Mouse (Mus musculus) inflammation-experienced regulatory T-cells, adult 6 months (primary cell): ENCODE results near the gene Rsph14. TPM values are rescaled to one million over a fixed set of nuclear protein-coding genes. Genes with fewer than 3 reads are reported as not detected.

Experiments
- ATAC-seq: one replicate; pipeline ENCODE4 v1.8.0; 2017
- polyA plus RNA-seq, 3 experiments: library from polyadenylated mRNA; unstranded; fragments of 100-300 nt; shearing (Covaris generic); gene quantifications; one replicate each; pipeline ENCODE4 v1.2.1; 2017

Rsph14 gene
- polyA plus RNA-seq, 3 experiments from 2014 or later: not detected

GRCm38 (mm10) chr10:74932487-74932886 lies 99.9 kb downstream of the Rsph14 start:
- ATAC-seq: no peak

- ATAC-seq: no peak
Observed at GRCm38 (mm10) chr10:74931631-74932030, 100.8 kb downstream of the Rsph14 start.

- ATAC-seq: no peak
Observed at GRCm38 (mm10) chr10:74930541-74930940, 101.8 kb downstream of the Rsph14 start.

- no peak for ATAC-seq
Observed at GRCm38 (mm10) chr10:74929578-74929977, 102.8 kb downstream of the Rsph14 start.

GRCm38 (mm10) chr10:74928276-74928675 lies 104.1 kb downstream of the Rsph14 start:
- no peak for ATAC-seq

GRCm38 (mm10) chr10:74925324-74925723 lies 107.1 kb downstream of the Rsph14 start:
- peak; percentile 19 for ATAC-seq

- ATAC-seq: no peak
Observed at GRCm38 (mm10) chr10:74924274-74924673, 108.1 kb downstream of the Rsph14 start.

GRCm38 (mm10) chr10:74922763-74923162 lies 109.6 kb downstream of the Rsph14 start:
- peak; percentile 47 for ATAC-seq

- ATAC-seq: no peak
Observed at GRCm38 (mm10) chr10:74921614-74922013, 110.8 kb downstream of the Rsph14 start.

- ATAC-seq: peak; percentile 63
Observed at GRCm38 (mm10) chr10:74920853-74921567, 111.4 kb downstream of the Rsph14 start.

GRCm38 (mm10) chr10:74919277-74919676 lies 113.1 kb downstream of the Rsph14 start:
- peak; percentile 60 for ATAC-seq

GRCm38 (mm10) chr10:74908431-74908830 lies 124.0 kb downstream of the Rsph14 start:
- no peak for ATAC-seq

Other genes with a start within 250 kb of the Rsph14 start
- not detected for gene Gnaz, start 65.4 kb downstream of the Rsph14 start, polyA plus RNA-seq
- gene Rab36, start 4.5 kb upstream of the Rsph14 start, polyA plus RNA-seq: 1 to 10 TPM in 1 of 3 experiments, under 1 TPM in 2; 0.51 to 1.3 (median 0.63) TPM
- gene Bcr, start 28.0 kb upstream of the Rsph14 start, polyA plus RNA-seq: 1 to 10 TPM; 5.5 to 9.0 (median 6.4) TPM
- gene Specc1l, start 179.5 kb upstream of the Rsph14 start, polyA plus RNA-seq: 10 to 100 TPM; 13.3 to 15.2 (median 13.3) TPM